Mouse (Mus musculus): ENCODE results near the gene Kcnk2.
A peak's percentile ranks its signal among the peaks of the same experiment; 100 is the strongest.
"Not testable (repeated sequence)": the region's sequence is repeated elsewhere in the genome, so short reads cannot be mapped to it uniquely, and the experiment has no call there.

Kcnk2 gene

DNA sequence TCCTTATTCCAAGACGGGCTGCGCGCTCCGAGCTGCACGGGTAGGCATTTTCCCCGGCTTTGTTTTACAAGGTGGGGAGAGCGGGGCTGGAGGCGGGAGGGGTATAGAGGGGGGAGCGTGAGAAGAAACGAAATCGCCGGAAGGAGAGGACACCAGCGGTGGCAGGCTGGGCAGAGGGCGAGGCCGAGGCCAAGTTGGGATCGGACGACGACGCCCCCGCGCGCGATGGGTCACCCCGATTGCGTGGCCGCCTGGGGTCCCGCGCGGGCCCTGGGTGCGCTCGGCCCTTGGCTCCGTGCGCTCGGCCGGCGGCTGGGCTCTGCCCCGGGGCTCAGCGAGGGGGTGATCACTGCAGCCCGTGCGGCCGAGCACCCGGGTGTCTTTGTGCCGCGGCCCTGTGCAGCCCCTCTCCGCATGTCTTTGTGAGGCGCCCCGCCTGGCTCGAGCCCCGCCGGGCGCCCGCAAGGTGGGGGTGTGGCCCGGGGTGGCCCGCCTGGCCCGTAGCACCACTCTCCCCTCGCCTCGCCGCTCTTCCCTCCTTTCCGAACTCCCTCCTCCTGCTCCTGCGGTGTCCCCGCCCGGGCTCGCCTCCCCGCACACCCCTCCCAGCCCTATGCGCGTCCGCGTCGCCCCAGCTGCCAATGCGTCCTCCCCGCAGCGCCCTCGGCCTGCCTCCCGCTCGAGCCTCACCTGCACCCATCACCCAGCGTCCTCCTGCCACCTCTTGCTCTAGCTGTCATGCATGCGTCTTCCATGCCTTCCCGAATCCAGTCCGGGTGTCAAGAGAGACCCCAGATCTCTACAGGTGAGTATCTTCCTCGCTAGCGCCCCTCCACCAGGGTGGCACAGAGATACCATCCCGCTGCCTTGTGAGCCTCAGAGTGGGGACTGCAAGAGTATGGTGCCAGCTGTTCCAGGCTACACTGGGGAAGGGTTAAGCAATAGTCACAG is 58.5 kb downstream of the Kcnk2 start:
- DNase-seq (ENCODE audit: low read depth) = no peak

DNA sequence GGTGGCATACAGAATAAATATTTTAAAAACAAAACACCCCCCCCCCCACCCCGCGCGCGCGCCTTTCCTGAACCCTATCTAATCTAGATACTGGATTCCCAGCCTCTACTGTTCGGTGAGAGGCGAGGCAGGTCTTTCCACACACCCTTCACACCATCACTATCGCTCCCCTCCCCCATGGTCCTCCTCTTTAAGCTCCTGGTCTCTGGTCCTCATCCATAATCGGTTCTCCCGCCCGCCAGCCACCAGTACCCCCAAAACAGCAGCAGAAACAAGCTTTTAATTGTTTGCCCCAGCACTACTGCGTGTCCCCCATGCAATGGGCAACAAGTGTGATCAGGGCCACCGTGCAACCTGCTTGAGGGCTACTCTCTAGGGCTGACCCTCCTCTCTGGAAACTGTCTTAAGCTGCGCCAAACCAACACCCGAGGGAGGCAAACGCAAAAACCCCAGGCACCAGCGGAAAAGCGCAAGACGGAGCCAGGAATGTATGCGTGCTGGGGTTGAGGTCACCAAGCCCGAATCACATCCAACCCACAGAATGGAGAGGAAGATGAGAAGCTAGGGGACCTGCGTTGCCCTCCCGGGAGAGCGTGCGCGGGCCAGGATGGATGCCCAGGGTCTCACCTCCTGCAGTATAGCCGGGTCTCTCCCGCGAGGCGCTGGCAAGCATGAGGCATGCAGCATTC is 59.5 kb downstream of the Kcnk2 start:
- no peak for DNase-seq (ENCODE audit: low read depth)

DNA sequence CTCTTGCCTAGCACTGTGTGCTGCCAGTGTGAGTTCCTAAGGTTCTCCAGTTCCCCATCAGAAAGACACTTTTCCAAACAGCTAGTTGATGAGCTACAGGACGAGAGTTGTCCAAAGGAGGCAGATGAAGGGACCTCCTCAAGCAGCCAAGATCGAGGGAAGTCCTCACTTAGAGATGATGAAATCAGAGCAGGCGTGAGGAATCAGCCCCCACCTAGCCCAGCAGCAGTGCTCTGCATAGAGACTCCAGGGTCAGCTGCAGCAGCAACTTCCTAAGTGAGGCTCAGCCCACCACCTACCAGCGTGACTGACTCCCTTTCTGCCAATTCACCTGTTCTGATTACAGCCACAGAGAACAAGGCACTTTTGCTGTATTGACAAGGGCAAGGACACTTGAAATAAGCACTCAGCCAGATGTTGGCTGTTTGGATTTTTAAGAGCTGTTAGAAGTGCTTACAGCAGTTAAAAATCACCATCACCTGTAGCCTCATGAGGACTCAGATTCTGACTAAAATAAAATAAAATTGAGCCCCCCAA is 60.6 kb downstream of the Kcnk2 start:
- DNase-seq (ENCODE audit: low read depth) = no peak

DNA sequence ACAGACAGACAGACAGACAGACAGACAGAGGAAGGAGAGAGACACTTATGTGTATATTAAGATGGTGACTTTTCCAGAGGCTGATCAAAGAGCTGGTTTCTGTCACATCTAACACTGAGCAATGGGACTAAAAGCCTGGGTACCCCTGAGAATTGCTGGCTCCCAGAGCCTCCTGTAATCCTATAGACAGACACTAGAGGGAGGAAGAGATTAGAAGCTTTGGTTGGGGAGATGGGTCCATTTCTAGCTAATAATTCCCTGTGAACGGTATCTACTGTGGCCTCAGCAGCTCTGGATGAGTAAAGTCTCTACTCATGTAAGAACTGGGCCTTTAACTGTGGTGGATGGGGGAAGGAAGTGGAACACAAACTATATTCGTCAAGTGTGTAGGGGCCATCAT is 86.2 kb downstream of the Kcnk2 start:
- DNase-seq (ENCODE audit: low read depth) = no peak

DNA sequence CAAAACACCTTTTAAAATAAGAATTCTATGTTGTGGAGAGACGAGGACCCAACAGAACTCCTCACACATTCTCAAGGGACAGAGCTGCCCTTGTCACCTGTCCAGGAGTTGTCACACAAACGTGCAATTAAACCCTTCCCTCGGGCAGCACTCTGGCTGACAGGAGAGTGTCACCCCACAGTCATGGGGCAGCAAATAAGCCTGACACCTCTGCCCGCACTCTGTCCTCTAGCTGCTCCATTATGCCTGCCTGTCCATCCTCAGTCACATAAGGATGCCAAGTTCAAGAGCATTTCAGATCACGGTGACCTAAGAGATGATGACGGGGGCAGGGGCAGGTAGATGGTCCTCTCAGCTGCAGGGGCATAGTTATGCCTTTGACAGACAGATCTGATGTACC is 87.6 kb downstream of the Kcnk2 start:
- no peak for DNase-seq (ENCODE audit: low read depth)

DNA sequence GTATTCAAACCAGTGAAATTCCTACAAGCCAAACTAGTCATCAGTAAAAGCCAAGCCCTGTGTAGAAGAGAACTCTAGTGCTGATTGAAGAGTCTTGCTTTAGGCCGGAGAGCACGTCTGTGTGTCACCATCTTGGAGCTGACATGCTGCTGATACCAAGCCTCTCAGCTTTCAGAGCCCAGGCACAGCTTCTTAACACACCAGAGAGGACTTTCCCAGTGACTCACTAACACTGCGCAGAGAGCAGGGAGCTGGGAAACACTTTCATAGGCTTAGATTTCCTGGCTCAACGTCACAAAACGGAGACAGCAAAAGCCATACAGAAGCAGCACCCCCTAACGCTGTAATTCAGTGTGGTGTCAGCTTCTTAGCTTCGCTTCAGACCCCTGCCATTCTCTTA is 88.3 kb downstream of the Kcnk2 start:
- DNase-seq (ENCODE audit: low read depth) = no peak

DNA sequence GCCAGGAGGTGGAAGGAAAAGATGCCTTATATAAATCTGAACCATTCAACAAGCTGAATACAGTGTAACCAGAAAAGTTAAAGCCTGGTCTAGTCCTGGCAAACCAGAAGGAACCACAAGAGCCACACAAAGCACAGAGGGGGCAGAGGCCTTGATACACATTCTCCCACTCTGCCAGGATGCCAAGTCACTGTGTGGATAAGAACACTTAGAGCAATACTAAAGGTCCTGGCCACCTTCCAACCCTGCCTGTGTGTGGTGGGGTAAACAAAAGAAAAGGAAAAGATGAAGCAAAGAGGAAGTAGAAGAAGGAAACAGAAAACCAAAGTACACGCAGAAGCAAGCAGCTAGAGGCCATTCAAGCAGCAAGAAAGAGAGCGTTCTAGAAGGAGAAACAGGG is 91.9 kb downstream of the Kcnk2 start:
- DNase-seq (ENCODE audit: low read depth) = peak; percentile 3

DNA sequence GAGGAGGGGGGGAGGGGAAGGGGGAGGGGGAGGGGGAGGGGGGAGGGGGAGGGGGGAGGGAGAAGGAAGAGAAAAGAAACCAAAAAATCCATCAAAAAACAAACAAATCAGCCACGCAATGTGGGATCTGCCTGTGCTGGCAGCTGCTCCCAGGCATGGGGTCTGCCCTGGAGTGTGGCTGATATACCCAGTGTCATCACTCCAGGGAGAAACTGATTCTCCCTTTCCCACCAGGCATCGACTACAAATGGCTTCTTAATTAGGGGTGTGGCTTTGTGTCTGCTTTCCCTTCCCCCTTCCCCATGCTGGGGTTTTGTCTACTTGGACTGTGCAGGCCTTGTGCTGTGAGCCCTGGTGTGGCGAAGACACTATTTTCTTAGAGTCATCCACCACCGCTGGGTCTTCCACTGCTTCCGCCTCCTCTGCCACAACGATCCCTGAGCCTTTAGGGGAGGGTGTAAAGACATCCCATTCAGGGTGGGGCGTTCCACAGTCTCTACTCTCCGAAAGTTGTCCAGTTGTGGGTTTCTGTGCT is 97.0 kb downstream of the Kcnk2 start:
- no peak for DNase-seq (ENCODE audit: low read depth)

DNA sequence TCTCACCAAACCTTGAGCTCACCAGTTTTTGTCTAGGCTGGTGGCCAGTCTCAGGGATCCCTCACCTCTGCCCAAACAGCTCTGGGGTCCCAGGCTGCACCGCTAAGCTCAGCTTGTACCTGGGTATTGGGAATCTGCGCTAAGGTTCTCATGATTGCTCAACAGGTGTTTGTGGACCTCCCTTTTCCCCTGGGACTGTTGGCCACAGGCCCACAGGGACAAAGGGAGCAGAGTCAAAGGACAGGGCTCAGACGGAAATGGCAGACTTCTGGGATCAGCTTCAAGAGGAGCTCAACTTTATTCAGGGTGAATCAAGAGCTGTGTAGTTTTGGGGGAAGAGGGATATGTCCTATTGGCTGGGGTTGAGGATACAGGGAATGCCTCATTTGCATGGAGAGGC is 99.1 kb downstream of the Kcnk2 start:
- DNase-seq (ENCODE audit: low read depth) = no peak

DNA sequence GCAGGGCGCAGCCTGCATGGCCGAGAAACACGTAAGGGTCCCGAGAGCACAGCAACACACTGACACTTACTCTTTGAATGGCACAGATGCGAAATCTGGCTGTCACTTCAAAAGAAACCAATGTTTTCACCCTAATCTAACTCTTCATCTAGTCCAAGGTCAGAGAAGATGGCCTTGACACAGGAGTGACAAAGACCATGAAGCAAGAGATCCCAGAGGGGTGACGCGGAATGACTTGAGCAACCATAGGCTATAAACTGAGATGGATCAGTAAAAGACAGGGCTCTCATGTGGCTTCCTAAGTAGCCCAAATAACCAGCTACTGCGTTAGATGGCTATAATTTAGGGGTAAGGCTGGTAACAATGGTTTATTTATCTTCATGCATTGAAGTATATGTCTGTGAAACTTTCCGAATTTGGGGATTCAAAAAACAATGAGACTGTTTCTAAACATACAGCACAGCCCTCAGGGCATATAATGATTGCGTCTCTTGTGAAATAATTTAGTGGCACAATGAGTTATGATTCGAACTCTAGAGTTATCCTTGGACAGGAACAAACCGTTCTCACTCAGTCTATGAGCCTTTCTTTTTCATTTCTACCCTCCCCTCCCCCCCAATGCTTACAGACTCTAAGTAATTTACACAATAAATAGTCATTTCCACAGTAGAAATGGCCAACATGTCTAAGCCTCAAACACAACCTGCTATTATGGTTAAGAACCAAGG is 108.2 kb downstream of the Kcnk2 start:
- DNase-seq (ENCODE audit: low read depth) = no peak

DNA sequence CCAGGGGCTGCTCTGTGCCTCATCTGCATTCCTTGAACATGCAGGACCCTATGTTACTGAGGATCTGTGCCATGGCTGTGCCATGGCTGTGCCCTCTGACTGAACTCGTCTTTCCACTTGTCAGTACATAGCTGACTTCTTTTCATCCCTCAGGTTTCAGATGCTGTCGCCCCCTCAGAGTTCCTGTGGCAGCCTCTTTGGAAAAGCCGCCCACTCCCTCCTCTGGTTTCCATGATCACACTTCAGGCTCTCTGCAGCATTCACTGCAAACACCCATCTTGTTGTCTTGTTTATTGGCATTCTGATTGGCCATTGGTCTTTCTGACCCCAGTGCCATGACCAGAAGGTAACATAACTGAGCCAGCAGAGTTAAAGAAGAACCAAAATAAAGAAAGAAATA is 111.2 kb downstream of the Kcnk2 start:
- no peak for DNase-seq (ENCODE audit: low read depth)

DNA sequence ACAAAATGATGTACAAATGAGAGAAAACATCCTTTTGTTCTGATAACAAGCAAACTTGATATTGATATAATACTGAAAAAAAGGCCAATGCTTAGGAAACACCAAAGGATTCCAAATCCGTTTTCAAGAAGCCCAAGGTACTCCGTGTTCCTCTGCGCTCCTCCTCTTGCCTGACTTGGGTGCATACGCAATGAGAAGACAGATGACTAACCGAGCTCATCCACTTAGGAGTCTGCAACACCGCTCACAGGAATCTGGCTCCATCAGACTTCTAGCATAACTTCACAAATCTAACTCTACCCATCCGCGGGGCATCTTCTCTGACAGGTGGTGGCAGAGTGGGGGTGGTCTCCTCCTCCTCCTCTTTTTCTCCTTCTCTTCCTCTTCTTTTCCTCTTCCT is 113.1 kb downstream of the Kcnk2 start:
- DNase-seq (ENCODE audit: low read depth) = no peak

DNA sequence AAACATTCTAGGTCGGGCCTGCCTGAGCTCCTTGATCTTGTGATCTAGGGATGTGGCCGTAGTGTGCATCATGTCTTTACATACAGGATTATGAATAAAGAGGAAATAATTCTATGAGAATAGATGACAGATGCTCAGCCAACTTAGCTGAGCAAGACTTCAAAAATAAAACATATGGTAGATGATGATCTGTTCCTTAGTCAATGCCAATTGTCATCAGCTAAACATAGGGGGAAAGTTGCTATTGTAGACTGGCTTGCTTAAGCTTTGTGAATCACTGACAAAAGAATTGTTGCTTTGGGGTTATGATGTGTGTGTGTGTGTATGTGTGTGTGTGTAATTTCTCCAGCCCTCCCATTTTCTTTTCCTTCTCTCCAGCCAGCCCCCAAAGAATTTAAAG is 129.8 kb downstream of the Kcnk2 start:
- DNase-seq (ENCODE audit: low read depth) = no peak

DNA sequence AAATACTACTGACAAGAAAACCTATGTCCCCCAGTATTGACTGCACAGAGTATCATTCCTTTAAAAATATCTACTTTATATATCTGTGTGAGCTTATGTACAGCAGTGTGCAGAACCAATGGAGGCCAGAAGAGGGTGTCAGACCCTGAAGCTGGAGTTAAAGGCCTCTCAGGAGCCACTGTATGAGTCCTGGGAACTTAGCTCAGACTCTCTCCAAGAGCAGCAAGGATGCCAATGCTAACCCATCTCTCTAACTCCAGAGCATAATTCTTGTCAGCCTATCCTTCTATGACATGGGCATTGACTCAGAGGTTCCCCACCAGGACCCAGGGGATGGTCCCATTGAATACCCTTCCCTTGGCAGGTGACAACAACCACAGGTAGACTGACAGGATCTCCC is 148.4 kb downstream of the Kcnk2 start:
- DNase-seq (ENCODE audit: low read depth) = no peak

DNA sequence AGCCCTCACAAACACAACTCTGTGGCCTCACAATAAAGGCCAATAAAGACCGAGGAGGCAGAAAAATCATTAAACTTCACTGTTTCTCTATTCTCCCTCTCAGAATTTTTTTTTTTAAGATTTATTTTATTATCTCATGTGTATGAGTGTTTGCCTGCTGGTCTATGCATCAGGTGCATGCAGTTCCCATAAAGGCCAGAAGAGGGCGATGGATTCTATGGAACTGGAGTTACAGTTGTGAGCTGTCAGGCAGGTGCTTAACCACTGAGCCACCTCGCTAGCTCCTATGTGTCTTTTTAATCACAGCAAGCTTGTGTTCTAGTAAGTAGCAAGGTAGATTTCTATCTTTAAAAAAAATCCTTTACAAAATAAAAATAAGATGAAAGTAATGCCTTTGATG is 148.9 kb downstream of the Kcnk2 start:
- no peak for DNase-seq (ENCODE audit: low read depth)

DNA sequence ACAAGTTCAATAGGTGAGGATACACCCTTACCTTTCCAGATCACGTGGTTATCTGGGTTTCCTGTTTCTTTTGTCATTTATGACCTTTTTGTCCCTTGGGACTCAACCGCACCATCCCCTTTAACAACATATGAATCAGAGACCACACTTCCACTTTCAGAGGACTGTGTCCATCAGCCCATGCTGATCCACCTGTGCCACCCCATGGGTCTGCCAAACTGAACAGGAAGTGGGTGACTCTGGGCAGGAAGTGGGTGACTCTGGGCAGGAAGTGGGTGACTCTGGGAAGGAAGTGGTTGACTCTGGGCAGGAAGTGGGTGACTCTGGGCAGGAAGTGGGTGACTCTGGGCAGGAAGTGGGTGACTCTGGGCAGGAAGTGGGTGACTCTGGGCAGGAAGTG is 158.9 kb downstream of the Kcnk2 start:
- DNase-seq (ENCODE audit: low read depth) = not testable (repeated sequence)

DNA sequence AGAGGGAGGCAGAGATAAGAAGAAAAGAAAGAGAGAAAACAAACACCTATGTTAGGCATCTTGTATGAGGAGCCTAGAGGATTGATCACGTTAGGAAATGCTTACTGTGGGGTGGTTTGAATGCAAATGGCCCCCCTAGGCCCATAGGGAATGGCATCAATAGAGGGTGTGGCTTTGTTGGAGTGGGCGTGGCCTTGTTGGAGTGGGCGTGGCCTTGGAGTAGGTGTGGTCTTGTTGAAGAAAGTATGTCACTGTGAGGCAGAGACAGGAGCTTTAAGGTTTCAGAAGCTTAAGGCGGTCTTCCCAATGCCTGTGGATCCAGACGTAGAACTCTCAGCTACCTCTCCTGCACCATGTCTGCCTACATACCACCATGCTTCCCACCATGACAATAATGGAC is 166.8 kb downstream of the Kcnk2 start:
- DNase-seq (ENCODE audit: low read depth) = no peak

DNA sequence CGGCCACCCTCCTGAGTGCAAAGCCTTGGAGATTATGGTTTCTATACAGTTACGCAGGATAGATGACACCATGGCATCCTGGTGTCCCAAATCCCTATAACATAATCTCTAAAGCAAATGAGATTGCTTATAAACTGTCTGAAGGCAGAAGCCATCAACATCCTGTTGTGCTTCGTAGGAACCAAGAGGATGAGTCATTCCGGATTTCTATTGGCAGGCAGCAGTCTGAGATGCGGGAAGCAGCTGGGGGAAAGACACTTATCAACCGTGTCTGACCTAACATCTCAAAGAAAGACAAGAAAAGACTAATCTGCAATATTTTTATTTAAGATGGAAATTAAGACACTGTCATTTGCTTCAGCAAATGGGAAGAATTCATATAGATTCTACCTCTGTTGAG is 169.2 kb downstream of the Kcnk2 start:
- DNase-seq (ENCODE audit: low read depth) = no peak

DNA sequence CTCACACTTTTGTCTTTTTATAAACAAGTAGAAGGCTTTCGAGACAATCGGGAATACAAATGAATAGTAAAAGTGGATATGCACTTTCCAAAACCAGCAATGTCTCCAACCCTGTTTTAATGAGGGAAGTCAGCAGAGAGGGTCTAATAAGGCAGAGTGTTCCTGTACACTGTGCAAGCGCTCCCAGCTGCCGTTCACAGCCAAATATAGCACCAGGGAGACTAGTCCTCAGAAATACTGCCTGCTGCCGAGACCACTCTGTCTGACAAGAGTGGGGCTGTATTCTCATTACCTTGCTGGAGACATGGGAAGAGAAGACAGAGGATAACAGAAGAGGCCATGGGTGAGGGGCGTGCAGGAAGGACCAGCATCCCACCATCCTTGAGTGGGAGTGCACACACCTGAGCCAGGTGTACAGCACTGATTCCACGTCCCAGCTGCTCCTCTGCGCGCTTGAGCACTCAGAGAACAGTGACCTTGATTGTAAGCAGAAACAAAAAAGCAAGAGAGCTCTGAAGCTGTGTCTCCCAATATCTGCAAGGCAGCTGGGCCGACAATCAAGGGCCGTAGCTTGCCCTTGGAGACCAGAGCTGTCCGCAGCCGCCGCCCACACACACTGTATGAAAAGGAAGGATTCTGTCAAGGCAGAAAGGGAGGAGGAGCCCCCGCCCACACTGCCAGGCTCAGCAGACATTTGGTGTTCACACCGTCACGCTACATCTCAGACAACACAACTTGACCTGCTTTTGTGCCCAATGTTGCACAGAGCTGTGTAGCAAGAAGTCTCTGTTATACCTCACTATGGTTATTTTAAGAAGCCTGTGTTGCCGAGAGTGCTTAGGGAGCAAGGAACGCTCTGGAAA is 173.6 kb downstream of the Kcnk2 start:
- no peak for DNase-seq (ENCODE audit: low read depth)

DNA sequence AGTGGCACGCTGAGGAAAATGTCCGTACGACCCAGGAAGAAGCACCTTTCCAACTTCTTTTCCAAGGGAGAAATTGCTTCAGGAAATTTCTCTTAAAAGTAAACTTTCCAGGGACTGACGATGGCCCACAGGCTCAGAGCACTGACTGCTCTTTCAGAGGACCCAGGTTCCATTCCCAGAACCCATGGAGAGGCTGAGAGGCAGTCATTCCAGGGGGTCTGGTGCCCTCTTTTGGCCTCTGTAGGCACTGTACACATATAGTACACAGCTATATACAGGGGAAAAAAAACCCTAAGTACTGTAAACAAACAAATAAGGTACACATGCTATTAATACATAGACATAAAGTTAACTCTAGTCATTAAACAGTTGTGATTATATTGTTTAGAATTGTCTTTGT is 174.6 kb downstream of the Kcnk2 start:
- DNase-seq (ENCODE audit: low read depth) = no peak

DNA sequence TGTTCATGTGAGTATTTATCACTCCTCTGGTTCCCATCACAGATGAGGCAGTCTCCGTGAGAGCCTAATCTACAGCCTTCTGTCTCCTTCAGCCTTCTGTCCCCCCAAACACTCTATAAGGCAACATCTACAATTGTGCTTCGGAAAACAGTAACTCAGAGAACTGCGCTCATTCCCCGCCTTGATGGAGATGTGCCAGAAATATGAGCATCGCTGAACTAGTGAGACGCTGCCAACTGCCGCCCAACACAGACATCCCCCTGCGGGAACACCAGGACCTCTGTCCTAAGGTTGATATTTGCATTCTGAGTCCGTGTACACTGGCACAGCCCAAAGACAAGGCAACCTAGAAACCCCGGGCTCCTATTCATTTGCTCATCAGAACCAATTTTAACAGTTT is 183.0 kb downstream of the Kcnk2 start:
- DNase-seq (ENCODE audit: low read depth) = no peak

All from 416B (cell line).